Mouse (Mus musculus) C2C12 (cell line): ENCODE results near the gene Btbd6.

Experiments
- CEBPB ChIP-seq: IDR thresholded peaks from one replicate; pipeline ENCODE4 v1.6.1; 2011; ENCODE audit warnings: low read depth, mild to moderate bottlenecking, control low read depth, moderate library complexity
- CTCF ChIP-seq: IDR thresholded peaks from one replicate; pipeline ENCODE4 v1.5.1; 2011; ENCODE audit not compliant: control insufficient read depth, insufficient read depth, insufficient read length
- FOSL1 ChIP-seq: IDR thresholded peaks from one replicate; pipeline ENCODE4 v1.8.0; 2011; ENCODE audit warnings: mild to moderate bottlenecking, low read length; ENCODE audit not compliant: poor library complexity, insufficient read depth, severe bottlenecking
- MAX ChIP-seq: IDR thresholded peaks from one replicate; pipeline ENCODE4 v1.6.1; 2011; ENCODE audit warnings: mild to moderate bottlenecking, control low read depth
- MYOD1 ChIP-seq: IDR thresholded peaks from one replicate; pipeline ENCODE4 v1.6.1; 2011; ENCODE audit warnings: low read depth; ENCODE audit not compliant: control insufficient read depth, insufficient read length
- MYOG ChIP-seq: IDR thresholded peaks from one replicate; pipeline ENCODE4 v1.6.1; 2011; ENCODE audit not compliant: control insufficient read depth, insufficient read length; ENCODE audit errors: extremely low read depth
- USF1 ChIP-seq: IDR thresholded peaks from one replicate; pipeline ENCODE4 v1.6.1; 2011; ENCODE audit warnings: low read depth, mild to moderate bottlenecking, control low read depth, moderate library complexity

DNA sequence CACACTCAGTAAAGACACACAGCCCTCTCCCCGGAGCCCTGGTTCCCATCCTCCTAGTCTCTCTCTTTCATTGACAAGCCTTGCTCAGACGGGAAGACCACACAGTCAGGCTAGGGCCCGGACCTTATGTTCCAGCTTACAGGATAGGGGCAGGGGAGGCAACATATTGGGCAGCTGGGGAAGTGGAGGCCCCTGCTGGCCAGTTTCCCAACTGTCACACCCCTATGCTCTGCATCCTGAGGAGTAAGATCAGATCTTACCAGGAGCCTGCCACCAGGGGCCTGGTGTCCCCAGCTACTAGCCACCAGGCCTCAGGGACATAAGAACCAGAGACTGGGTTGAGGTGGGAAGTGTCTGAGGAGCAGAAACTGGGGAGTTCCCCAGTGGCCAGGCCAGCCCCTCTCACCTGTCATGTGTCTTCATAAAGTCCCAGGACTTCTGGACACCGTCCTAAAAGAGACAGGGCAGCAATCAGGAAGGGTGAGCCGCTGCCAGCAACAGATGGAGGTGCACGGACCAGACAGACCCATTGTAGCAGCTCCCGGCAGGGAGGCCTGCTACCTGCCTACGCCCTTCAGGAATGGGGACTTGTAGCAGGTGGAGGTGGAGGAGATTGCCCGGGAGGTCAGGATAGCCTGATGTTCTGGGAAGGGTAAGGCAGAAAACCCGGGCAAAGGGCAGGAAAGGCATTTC, 37.3 kb upstream of the Btbd6 start:
- TF ChIP-seq CTCF (peak; percentile 15), CEBPB (no peak), USF1 (no peak), MYOG (no peak), FOSL1 (no peak), MAX (no peak), MYOD1 (no peak)
